Mouse (Mus musculus): ENCODE results near the gene Tbc1d5. TPM values are rescaled to one million over a fixed set of nuclear protein-coding genes. Genes with fewer than 3 reads are reported as not detected.

Tbc1d5 gene
- total RNA-seq, 2 experiments from 2014 or later: 16.9 to 19.7 TPM

GRCm38 (mm10) chr17:51142095-51142494 is 37.1 kb downstream of the Tbc1d5 start:
- intact Hi-C loops (cut with DNase I): no loop called here
- DNase-seq: no peak

- DNase-seq: peak in 1 of 2 experiments; percentile 13
- intact Hi-C loops (cut with DNase I): loop anchor here (5.0 kb wide), 2 partner anchors 66 to 176 kb away; partner anchors contain the start of gene Tbc1d5
Observed at GRCm38 (mm10) chr17:51111194-51111593, 68.0 kb downstream of the Tbc1d5 start.

- no peak for DNase-seq
- intact Hi-C loops (cut with DNase I): no loop called here
Observed at GRCm38 (mm10) chr17:51104294-51104693, 74.9 kb downstream of the Tbc1d5 start.

- DNase-seq: no peak
- intact Hi-C loops (cut with DNase I): no loop called here
Observed at GRCm38 (mm10) chr17:51043869-51044268, 135.3 kb downstream of the Tbc1d5 start.

GRCm38 (mm10) chr17:51040861-51041260 is 138.3 kb downstream of the Tbc1d5 start:
- DNase-seq: no peak
- intact Hi-C loops (cut with DNase I): no loop called here

GRCm38 (mm10) chr17:51023227-51023626 is 155.9 kb downstream of the Tbc1d5 start:
- intact Hi-C loops (cut with DNase I): no loop called here
- DNase-seq: no peak

GRCm38 (mm10) chr17:51016384-51016783 is 162.8 kb downstream of the Tbc1d5 start:
- intact Hi-C loops (cut with DNase I): no loop called here
- no peak for DNase-seq

GRCm38 (mm10) chr17:51013908-51014307 is 165.2 kb downstream of the Tbc1d5 start:
- intact Hi-C loops (cut with DNase I): no loop called here
- no peak for DNase-seq

- intact Hi-C loops (cut with DNase I): no loop called here
Observed at GRCm38 (mm10) chr17:51003179-51003578, 176.0 kb downstream of the Tbc1d5 start.

GRCm38 (mm10) chr17:50998216-50998615 is 180.9 kb downstream of the Tbc1d5 start:
- DNase-seq: no peak
- intact Hi-C loops (cut with DNase I): no loop called here

More at GRCm38 (mm10) chr17:51003179-51003578, 176.0 kb downstream of the Tbc1d5 start:
- no peak for DNase-seq

- intact Hi-C loops (cut with DNase I): no loop called here
- peak; percentile 22 to 34 for DNase-seq
Observed at GRCm38 (mm10) chr17:50993294-50993993, 185.7 kb downstream of the Tbc1d5 start.

GRCm38 (mm10) chr17:50990770-50991405 is 188.3 kb downstream of the Tbc1d5 start:
- intact Hi-C loops (cut with DNase I): no loop called here
- DNase-seq: no peak

- intact Hi-C loops (cut with DNase I): loop anchor here (5.0 to 10.0 kb wide), 2 partner anchors 297 to 789 kb away; no protein-coding TSS in a partner anchor
Observed at GRCm38 (mm10) chr17:50987935-50988334, 191.2 kb downstream of the Tbc1d5 start.

GRCm38 (mm10) chr17:50981933-50982332 is 197.2 kb downstream of the Tbc1d5 start:
- intact Hi-C loops (cut with DNase I): loop anchor here (10.0 kb wide), 1 partner anchor 303 kb away; no protein-coding TSS in a partner anchor
- DNase-seq: no peak

More at GRCm38 (mm10) chr17:50987935-50988334, 191.2 kb downstream of the Tbc1d5 start:
- no peak for DNase-seq

- DNase-seq: no peak
- intact Hi-C loops (cut with DNase I): loop anchor here (5.0 kb wide), 1 partner anchor 160 kb away; no protein-coding TSS in a partner anchor
Observed at GRCm38 (mm10) chr17:50972142-50972541, 207.0 kb downstream of the Tbc1d5 start.

- intact Hi-C loops (cut with DNase I): no loop called here
- no peak for DNase-seq
Observed at GRCm38 (mm10) chr17:50966147-50966546, 213.0 kb downstream of the Tbc1d5 start.

- DNase-seq: no peak
- intact Hi-C loops (cut with DNase I): no loop called here
Observed at GRCm38 (mm10) chr17:50954313-50954712, 224.8 kb downstream of the Tbc1d5 start.

GRCm38 (mm10) chr17:50922308-50922707 is 256.8 kb downstream of the Tbc1d5 start:
- DNase-seq: no peak
- intact Hi-C loops (cut with DNase I): no loop called here

- no peak for DNase-seq
- intact Hi-C loops (cut with DNase I): no loop called here
Observed at GRCm38 (mm10) chr17:50915216-50915615, 263.9 kb downstream of the Tbc1d5 start.

- DNase-seq: no peak
- intact Hi-C loops (cut with DNase I): no loop called here
Observed at GRCm38 (mm10) chr17:50908568-50909335, 270.4 kb downstream of the Tbc1d5 start.

GRCm38 (mm10) chr17:50908160-50908559 is 271.0 kb downstream of the Tbc1d5 start:
- intact Hi-C loops (cut with DNase I): no loop called here
- DNase-seq: no peak

Measured in heart, postnatal 14 days (tissue).